Mouse (Mus musculus) kidney, embryonic 15.5 days (tissue): Measurements from ENCODE around the gene Nrp2. TPM values are rescaled to one million over a fixed set of nuclear protein-coding genes. Genes with fewer than 3 reads are reported as not detected.

Experiments used
- ATAC-seq: fragments of 200-750 bp; cut with Nextera tagmentation; replicated peaks from 2 replicates; pipeline ENCODE4 v1.8.0; 2017; ENCODE audit warnings: moderate TSS enrichment; ENCODE audit not compliant: low FRiP score
- H3K27ac ChIP-seq: fragments of 300-500 bp; sonication (generic); 2 replicates; pipeline ENCODE4 v1.5.1; 2015; ENCODE audit warnings: mild to moderate bottlenecking, inconsistent platforms
- H3K27me3 ChIP-seq: fragments of 300-500 bp; sonication (generic); 2 replicates; pipeline ENCODE4 v1.6.1; 2015; ENCODE audit warnings: inconsistent platforms
- H3K36me3 ChIP-seq: fragments of 300-500 bp; sonication (generic); 2 replicates; pipeline ENCODE4 v1.6.1; 2015; ENCODE audit warnings: inconsistent platforms
- H3K4me1 ChIP-seq: fragments of 300-500 bp; sonication (generic); 2 replicates; pipeline ENCODE4 v1.6.1; 2015; ENCODE audit warnings: inconsistent platforms
- H3K4me2 ChIP-seq: fragments of 300-500 bp; sonication (generic); 2 replicates; pipeline ENCODE4 v1.6.1; 2015; ENCODE audit warnings: moderate library complexity, mild to moderate bottlenecking, inconsistent platforms
- H3K4me3 ChIP-seq: fragments of 300-500 bp; sonication (generic); replicated peaks from 2 replicates; pipeline ENCODE4 v1.5.1; 2015; ENCODE audit warnings: mild to moderate bottlenecking, inconsistent platforms
- H3K9ac ChIP-seq: fragments of 300-500 bp; sonication (generic); 2 replicates; pipeline ENCODE4 v1.6.1; 2015; ENCODE audit warnings: mild to moderate bottlenecking, inconsistent platforms
- H3K9me3 ChIP-seq: fragments of 300-500 bp; sonication (generic); replicated peaks from 2 replicates; pipeline ENCODE4 v1.6.1; 2016; ENCODE audit warnings: inconsistent platforms
- whole genome bisulfite sequencing: fragments of 180-500 bp; shearing (Covaris S2); methylation state at CpG from one replicate; pipeline ENCODE4 v1.1.7; 2015; ENCODE audit warnings: mixed read lengths; 5-methylcytosine and 5-hydroxymethylcytosine counted together
- polyA plus RNA-seq: library from polyadenylated mRNA; unstranded; fragments of >200 nt; fragmentation: Nextera tagmentation; extraction: Ambion mirVana; gene quantifications from 2 replicates; pipeline ENCODE4 v1.2.1, GENCODE M21; 2015

Nrp2 gene
- polyA plus RNA-seq, 1 experiment from 2014 or later, result 11.7 TPM

- Histone ChIP-seq H3K9ac (no peak overlapping the region), H3K4me3 (no peak overlapping the region), H3K4me2 (no peak overlapping the region), H3K36me3 (no peaks in the 10 kb centered on the region), H3K27me3 (peaks cover 21% of the 10 kb centered on the region; the same call in 1 of the 2 replicates), H3K9me3 (no peaks in the 10 kb centered on the region), H3K4me1 (peaks cover 1% of the 10 kb centered on the region), H3K27ac (no peak overlapping the region)
- WGBS, result 80% methylated on average over 6 of the region's 6 CpGs
- ATAC-seq, result no peak
These were observed 11.9 kb upstream of the Nrp2 start for GRCm38 (mm10) chr1:62691175-62691574.

GRCm38 (mm10) chr1:62696312-62696982 lies 6.6 kb upstream of the Nrp2 start:
- Histone ChIP-seq H3K27ac (no peak overlapping the region), H3K36me3 (no peaks in the 10 kb centered on the region), H3K4me1 (peaks cover 27% of the 10 kb centered on the region), H3K9ac (no peak overlapping the region), H3K4me2 (peak overlapping the region; percentile 44), H3K4me3 (no peak overlapping the region), H3K27me3 (peaks cover 36% of the 10 kb centered on the region), H3K9me3 (no peaks in the 10 kb centered on the region)
- ATAC-seq, result no peak
- 42% methylated on average over 6 of the region's 6 CpGs for WGBS

GRCm38 (mm10) chr1:62696983-62697341 lies 6.1 kb upstream of the Nrp2 start:
- Histone ChIP-seq H3K9me3 (no peaks in the 10 kb centered on the region), H3K9ac (no peak overlapping the region), H3K27me3 (peaks cover 42% of the 10 kb centered on the region), H3K4me1 (peaks cover 28% of the 10 kb centered on the region), H3K27ac (no peak overlapping the region), H3K4me2 (peak overlapping the region; percentile 44), H3K4me3 (no peak overlapping the region), H3K36me3 (no peaks in the 10 kb centered on the region)
- WGBS, result 15% methylated on average over 9 of the region's 9 CpGs
- no peak for ATAC-seq

- Histone ChIP-seq H3K4me1 (peaks cover 30% of the 10 kb centered on the region), H3K9me3 (no peaks in the 10 kb centered on the region), H3K27me3 (peaks cover 46% of the 10 kb centered on the region), H3K4me2 (peak overlapping the region; percentile 44; the same call in 1 of the 2 replicates), H3K36me3 (no peaks in the 10 kb centered on the region), H3K27ac (no peak overlapping the region), H3K4me3 (no peak overlapping the region), H3K9ac (no peak overlapping the region)
- no peak for ATAC-seq
- 30% methylated on average over 3 of the region's 3 CpGs for WGBS
These were observed 5.7 kb upstream of the Nrp2 start for GRCm38 (mm10) chr1:62697353-62697752.

GRCm38 (mm10) chr1:62699801-62700200 lies 3.3 kb upstream of the Nrp2 start:
- no peaks in the 10 kb centered on the region for H3K9me3 ChIP-seq
- peaks cover 41% of the 10 kb centered on the region for H3K4me1 ChIP-seq
- H3K36me3 ChIP-seq, result no peaks in the 10 kb centered on the region
- WGBS, result 65% methylated on average over 4 of the region's 4 CpGs
- ATAC-seq, result no peak
- H3K27ac ChIP-seq, result no peak overlapping the region
- no peak overlapping the region for H3K4me2 ChIP-seq
- no peak overlapping the region for H3K9ac ChIP-seq
- H3K4me3 ChIP-seq, result no peak overlapping the region
- peaks cover 59% of the 10 kb centered on the region for H3K27me3 ChIP-seq

- no peaks in the 10 kb centered on the region for H3K9me3 ChIP-seq
- no peaks in the 10 kb centered on the region for H3K36me3 ChIP-seq
- ATAC-seq, result peak; percentile 38
- H3K27ac ChIP-seq, result no peak overlapping the region
- H3K4me1 ChIP-seq, result peaks cover 54% of the 10 kb centered on the region
- H3K4me3 ChIP-seq, result no peak overlapping the region
- H3K4me2 ChIP-seq, result no peak overlapping the region
- H3K27me3 ChIP-seq, result peaks cover 68% of the 10 kb centered on the region
- WGBS, result 37% methylated on average over 10 of the region's 10 CpGs
- H3K9ac ChIP-seq, result no peak overlapping the region
These were observed 1.8 kb upstream of the Nrp2 start for GRCm38 (mm10) chr1:62701065-62701921.

- peak overlapping the region; percentile 59; the same call in 1 of the 2 replicates for H3K27ac ChIP-seq
- H3K36me3 ChIP-seq, result no peaks in the 10 kb centered on the region
- peak overlapping the region; percentile 61 for H3K4me3 ChIP-seq
- WGBS, result under 1% methylated on average over 25 of the region's 25 CpGs
- peaks cover 77% of the 10 kb centered on the region for H3K27me3 ChIP-seq
- peak overlapping the region; percentile 61 for H3K9ac ChIP-seq
- peaks cover 54% of the 10 kb centered on the region for H3K4me1 ChIP-seq
- peak overlapping the region; percentile 97 for H3K4me2 ChIP-seq
- H3K9me3 ChIP-seq, result no peaks in the 10 kb centered on the region
- ATAC-seq, result 0 out of 2 replicates have a peak, but pooled peaks have one; percentile 12
These were observed 342 bp upstream of the Nrp2 start for GRCm38 (mm10) chr1:62702743-62703142.

GRCm38 (mm10) chr1:62704117-62704888 lies 1.2 kb downstream of the Nrp2 start:
- Histone ChIP-seq H3K4me2 (peak overlapping the region; percentile 97), H3K4me3 (peak overlapping the region; percentile 61), H3K36me3 (no peaks in the 10 kb centered on the region), H3K4me1 (peaks cover 67% of the 10 kb centered on the region), H3K9me3 (no peaks in the 10 kb centered on the region), H3K27ac (no peak overlapping the region), H3K9ac (0 out of 2 replicates have a peak overlapping the region, but pooled peaks have one; percentile 59), H3K27me3 (peaks cover 77% of the 10 kb centered on the region)
- WGBS, result 2% methylated on average over 9 of the region's 9 CpGs
- no peak for ATAC-seq

GRCm38 (mm10) chr1:62704889-62705516 lies 1.9 kb downstream of the Nrp2 start:
- Histone ChIP-seq H3K4me2 (peak overlapping the region; percentile 97), H3K27me3 (peaks cover 82% of the 10 kb centered on the region), H3K4me1 (peaks cover 71% of the 10 kb centered on the region), H3K9ac (peak overlapping the region; percentile 59; the same call in 1 of the 2 replicates), H3K27ac (no peak overlapping the region), H3K9me3 (no peaks in the 10 kb centered on the region), H3K4me3 (peak overlapping the region; percentile 61), H3K36me3 (no peaks in the 10 kb centered on the region)
- ATAC-seq, result no peak
- whole genome bisulfite sequencing, result 4% methylated on average over 16 of the region's 16 CpGs

- Histone ChIP-seq H3K4me3 (peak overlapping the region; percentile 61), H3K27ac (no peak overlapping the region), H3K4me2 (peak overlapping the region; percentile 97), H3K9ac (peak overlapping the region; percentile 59), H3K9me3 (no peaks in the 10 kb centered on the region), H3K36me3 (no peaks in the 10 kb centered on the region), H3K4me1 (peaks cover 72% of the 10 kb centered on the region), H3K27me3 (peaks cover 88% of the 10 kb centered on the region)
- ATAC-seq, result no peak
- 3% methylated on average over 18 of the region's 18 CpGs for WGBS
These were observed 2.5 kb downstream of the Nrp2 start for GRCm38 (mm10) chr1:62705517-62705981.
